Mouse (Mus musculus): ENCODE results near the gene Morf4l2. TPM values are rescaled to one million over a fixed set of nuclear protein-coding genes. Genes with fewer than 3 reads are reported as not detected.
A peak's percentile ranks its signal among the peaks of the same experiment; 100 is the strongest.
"Not testable (repeated sequence)": the region's sequence is repeated elsewhere in the genome, so short reads cannot be mapped to it uniquely, and the experiment has no call there.

The Morf4l2 gene
- total RNA-seq, 1 experiment from 2014 or later, result 321 TPM

GRCm38 (mm10) chrX:136707446-136708167 is 35.9 kb downstream of the Morf4l2 start, which contains the start of gene Tceal1:
Gene Tceal1 (plus strand): TSS chrX:136707982.
- peak; percentile 78 for DNase-seq

GRCm38 (mm10) chrX:136693196-136693595 is 50.3 kb downstream of the Morf4l2 start:
- no peak for DNase-seq

GRCm38 (mm10) chrX:136692294-136692675 is 51.2 kb downstream of the Morf4l2 start:
- no peak for DNase-seq

- not testable (repeated sequence) for DNase-seq
Observed at GRCm38 (mm10) chrX:136691606-136692293, 51.7 kb downstream of the Morf4l2 start.

Other genes starting within 250 kb of the Morf4l2 start
- gene Kir3dl1, start 225.7 kb downstream of the Morf4l2 start, total RNA-seq (2021), result not detected in 2 replicates
- not detected in 2 replicates for gene Kir3dl2, start 199.6 kb downstream of the Morf4l2 start, total RNA-seq (2021)
- gene Tceal3, start 152.8 kb downstream of the Morf4l2 start, total RNA-seq (2021), result 39.4 and 39.8 TPM in 2 replicates
- 6.9 and 7.6 TPM in 2 replicates for gene Tceal1, start 35.7 kb downstream of the Morf4l2 start, total RNA-seq (2021)
- not detected in 2 replicates for gene Glra4, start 36.5 kb upstream of the Morf4l2 start, total RNA-seq (2021)
- 5.2 and 8.1 TPM in 2 replicates for gene Plp1, start 79.0 kb upstream of the Morf4l2 start, total RNA-seq (2021)
- gene Rab9b, start 125.1 kb upstream of the Morf4l2 start, total RNA-seq (2021), result 0.56 and 0.68 TPM in 2 replicates
- not detected in 2 replicates for gene H2bfm, start 183.6 kb upstream of the Morf4l2 start, total RNA-seq (2021)
- 14.5 and 16.8 TPM in 2 replicates for gene Tmsb15b2, start 231.8 kb upstream of the Morf4l2 start, total RNA-seq (2021)
- gene Tmsb15l, start 233.2 kb upstream of the Morf4l2 start, total RNA-seq (2021), result 0.75 TPM in 1 of 2 replicates, not detected in the other
- gene Tmsb15b1, start 233.2 kb upstream of the Morf4l2 start, total RNA-seq (2021), result 7.3 and 7.4 TPM in 2 replicates
- 10.5 and 13.3 TPM in 2 replicates for gene Zcchc18, start 249.5 kb upstream of the Morf4l2 start, total RNA-seq (2021)